In genomic region chr1:50045816-50046215, GRCm38 (mm10) we compare ENCODE assay signal across 30 mouse cellular contexts.
"Had no signal": no experiment of that assay in that cellular context is flagged by ENCODE, and none has a peak within 500 bp of the region (broad histone marks: within the 10 kb centered on the region; RNA-seq: fewer than 3 reads in every experiment).

No protein-coding gene starts in this region.

- H3K4me1 ChIP-seq: limb, embryonic 10.5 days; limb, embryonic 12.5 days; limb, embryonic 13.5 days; limb, embryonic 15.5 days; liver, embryonic 12.5 days; liver, embryonic 13.5 days; liver, embryonic 15.5 days; lung, embryonic 15.5 days; megakaryocyte, embryonic 14.5 days; midbrain, embryonic 10.5 days; midbrain, embryonic 12.5 days; midbrain, embryonic 13.5 days had no signal

- DNase-seq: left cerebral cortex, postnatal 4 days; liver; liver, embryonic 13.5 days; liver, postnatal 0 days; lung, adult 18-20 months; lung, adult 2 months; lung, embryonic 14.5 days; lung, postnatal 10 days; lung, postnatal 14 days; lung, postnatal 36 days; lung, postnatal 4 days; midbrain, embryonic 14.5 days had no signal

- H3K27ac ChIP-seq: limb, embryonic 10.5 days; limb, embryonic 12.5 days; limb, embryonic 13.5 days; limb, embryonic 15.5 days; liver, embryonic 12.5 days; liver, embryonic 13.5 days; liver, embryonic 14.5 days; liver, embryonic 15.5 days; lung, embryonic 15.5 days; macrophage; midbrain, embryonic 10.5 days; midbrain, embryonic 12.5 days; midbrain, embryonic 13.5 days had no signal

- H3K4me2 ChIP-seq: limb, embryonic 12.5 days; limb, embryonic 13.5 days; limb, embryonic 15.5 days; liver, embryonic 11.5 days; liver, embryonic 12.5 days; liver, embryonic 13.5 days; liver, embryonic 15.5 days; lung, embryonic 14.5 days; lung, embryonic 15.5 days; midbrain, embryonic 11.5 days; midbrain, embryonic 12.5 days; midbrain, embryonic 13.5 days had no signal

- H3K36me3 ChIP-seq: limb, embryonic 10.5 days; limb, embryonic 12.5 days; limb, embryonic 13.5 days; limb, embryonic 15.5 days; liver, embryonic 12.5 days; liver, embryonic 13.5 days; liver, embryonic 15.5 days; lung, embryonic 15.5 days; midbrain, embryonic 10.5 days; midbrain, embryonic 12.5 days; midbrain, embryonic 13.5 days had no signal

- H3K9ac ChIP-seq: limb, embryonic 12.5 days; limb, embryonic 13.5 days; limb, embryonic 15.5 days; liver, embryonic 12.5 days; liver, embryonic 13.5 days; liver, embryonic 14.5 days; liver, embryonic 15.5 days; liver, postnatal 0 days; lung, embryonic 14.5 days; lung, embryonic 15.5 days; midbrain, embryonic 12.5 days; midbrain, embryonic 13.5 days had no signal

- H3K4me3 ChIP-seq: limb, embryonic 10.5 days; limb, embryonic 12.5 days; limb, embryonic 13.5 days; limb, embryonic 15.5 days; liver, embryonic 12.5 days; liver, embryonic 13.5 days; liver, embryonic 15.5 days; lung, embryonic 15.5 days; megakaryocyte, embryonic 14.5 days; midbrain, embryonic 10.5 days; midbrain, embryonic 12.5 days; midbrain, embryonic 13.5 days; myocyte had no signal

- H3K9me3 ChIP-seq: limb, embryonic 10.5 days; limb, embryonic 12.5 days; limb, embryonic 13.5 days; limb, embryonic 15.5 days; liver, embryonic 12.5 days; liver, embryonic 13.5 days; liver, embryonic 15.5 days; lung, embryonic 15.5 days; megakaryocyte, embryonic 14.5 days; midbrain, embryonic 10.5 days; midbrain, embryonic 12.5 days; midbrain, embryonic 13.5 days had no signal

- H3K27me3 ChIP-seq: limb, embryonic 12.5 days; limb, embryonic 13.5 days; limb, embryonic 15.5 days; liver, embryonic 12.5 days; liver, embryonic 13.5 days; liver, embryonic 15.5 days; lung, embryonic 15.5 days; megakaryocyte, embryonic 14.5 days; midbrain, embryonic 12.5 days; midbrain, embryonic 13.5 days had no signal

- ATAC-seq: liver, embryonic 12.5 days; liver, postnatal 0 days; lung, postnatal 0 days; midbrain, embryonic 13.5 days; midbrain, embryonic 16.5 days had no signal
